Mouse (Mus musculus): ENCODE results near the gene Rsph9. TPM values are rescaled to one million over a fixed set of nuclear protein-coding genes. Genes with fewer than 3 reads are reported as not detected.

Rsph9 gene
- polyA plus RNA-seq, 1 experiment from 2014 or later: 0.72 TPM

DNA sequence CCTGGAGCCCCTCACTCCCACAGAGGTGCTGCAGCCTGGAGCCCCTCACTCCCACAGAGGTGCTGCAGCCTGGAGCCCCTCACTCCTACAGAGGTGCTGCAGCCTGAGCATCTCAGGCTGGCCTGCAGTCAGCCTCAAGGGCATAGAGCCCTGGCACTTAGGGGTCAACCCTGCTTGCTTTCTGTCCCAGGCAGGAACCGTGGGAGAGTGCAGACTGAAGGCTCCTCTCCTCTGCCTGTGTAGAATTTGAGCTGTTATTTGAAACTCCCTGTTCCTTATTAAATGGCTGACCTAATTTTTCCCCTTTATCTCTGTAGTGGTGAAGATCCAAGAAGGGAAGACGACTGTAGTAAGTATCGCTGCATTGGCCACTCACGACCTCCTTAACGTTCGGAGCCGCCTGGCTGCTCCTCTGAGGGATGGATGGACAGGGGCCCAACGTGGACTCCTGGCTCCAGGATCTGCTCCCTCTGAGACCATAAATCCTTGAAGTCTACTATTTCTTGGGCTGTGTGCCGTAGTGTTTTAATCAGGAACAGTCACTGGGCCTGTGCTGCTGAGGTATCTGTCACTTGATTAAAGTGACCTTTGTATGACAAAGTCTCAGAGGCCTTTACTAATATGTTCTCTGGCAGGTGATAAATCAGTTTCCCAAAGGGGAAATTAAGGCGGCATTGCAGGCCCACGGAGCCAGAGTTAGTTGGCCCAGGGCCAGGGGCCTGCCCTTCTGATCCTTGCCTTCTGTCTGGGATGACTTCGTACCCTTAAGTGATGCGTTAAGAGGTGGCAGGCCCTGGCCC, 26.2 kb downstream of the Rsph9 start:
- ATAC-seq: no peak
- peaks cover 79% of the 10 kb centered on the region for H3K36me3 ChIP-seq
- no peak overlapping the region for H3K4me2 ChIP-seq
- WGBS (ENCODE audit: insufficient replicate concordance): 85% methylated on average over 13 of the region's 13 CpGs
- no peak overlapping the region for H3K9ac ChIP-seq
- H3K9me3 ChIP-seq (replicated peaks): no peaks in the 10 kb centered on the region
- H3K27ac ChIP-seq: no peak overlapping the region
- H3K27me3 ChIP-seq (replicated peaks): no peaks in the 10 kb centered on the region
- peaks cover 11% of the 10 kb centered on the region; the same call in 1 of the 2 replicates for H3K4me1 ChIP-seq
- no peak overlapping the region for H3K4me3 ChIP-seq

DNA sequence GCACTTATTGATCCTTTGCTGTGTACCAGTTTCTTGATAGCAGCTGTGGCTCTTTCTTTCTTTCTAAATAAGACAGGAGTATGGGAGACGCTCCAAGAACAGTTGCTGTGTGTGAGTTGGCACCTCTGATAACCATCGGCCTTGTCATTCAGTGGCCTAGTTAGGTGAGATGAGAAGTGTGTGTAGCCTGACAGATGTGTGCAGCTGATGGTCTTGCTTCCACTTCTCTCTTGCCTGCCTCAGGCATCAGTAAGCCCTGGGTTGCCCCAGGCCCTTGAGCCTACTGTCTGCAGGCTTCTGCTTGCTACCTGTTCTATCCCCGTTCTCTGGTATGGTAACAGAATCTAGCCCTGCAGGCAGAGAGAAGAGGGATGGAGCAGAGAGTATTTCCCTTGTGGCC, 27.1 kb downstream of the Rsph9 start:
- Histone ChIP-seq H3K27me3 (replicated peaks) (no peaks in the 10 kb centered on the region), H3K4me3 (no peak overlapping the region), H3K27ac (no peak overlapping the region), H3K4me2 (no peak overlapping the region), H3K36me3 (peaks cover 72% of the 10 kb centered on the region), H3K4me1 (peaks cover 19% of the 10 kb centered on the region), H3K9me3 (replicated peaks) (no peaks in the 10 kb centered on the region), H3K9ac (no peak overlapping the region)
- WGBS (ENCODE audit: insufficient replicate concordance): 71% methylated on average over 3 of the region's 3 CpGs
- no peak for ATAC-seq

DNA sequence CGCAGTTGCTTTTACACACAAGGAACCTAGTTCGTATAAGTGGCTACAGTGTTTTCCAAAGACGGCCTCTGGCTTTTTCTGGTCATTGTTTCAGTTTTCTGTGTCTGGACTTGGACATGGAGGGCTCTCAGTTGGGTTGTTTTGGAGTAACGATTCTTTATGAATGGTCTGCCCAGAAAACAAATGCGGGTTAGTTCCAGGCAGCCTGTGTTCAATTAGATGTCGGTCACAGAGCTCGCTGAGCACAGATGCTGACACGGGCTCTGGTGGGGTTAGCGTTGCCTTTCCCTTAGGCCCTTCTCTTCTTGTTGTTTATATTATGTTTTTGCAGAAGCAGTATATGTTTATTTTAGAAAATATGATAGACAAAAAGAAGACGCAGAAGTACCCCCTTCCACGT, 27.9 kb downstream of the Rsph9 start:
- WGBS (ENCODE audit: insufficient replicate concordance): 85% methylated on average over 11 of the region's 11 CpGs
- peaks cover 27% of the 10 kb centered on the region for H3K4me1 ChIP-seq
- H3K27me3 ChIP-seq (replicated peaks): no peaks in the 10 kb centered on the region
- H3K4me3 ChIP-seq: no peak overlapping the region
- H3K9me3 ChIP-seq (replicated peaks): no peaks in the 10 kb centered on the region
- no peak overlapping the region for H3K27ac ChIP-seq
- no peak overlapping the region for H3K9ac ChIP-seq
- no peak for ATAC-seq
- peaks cover 69% of the 10 kb centered on the region for H3K36me3 ChIP-seq
- no peak overlapping the region for H3K4me2 ChIP-seq

DNA sequence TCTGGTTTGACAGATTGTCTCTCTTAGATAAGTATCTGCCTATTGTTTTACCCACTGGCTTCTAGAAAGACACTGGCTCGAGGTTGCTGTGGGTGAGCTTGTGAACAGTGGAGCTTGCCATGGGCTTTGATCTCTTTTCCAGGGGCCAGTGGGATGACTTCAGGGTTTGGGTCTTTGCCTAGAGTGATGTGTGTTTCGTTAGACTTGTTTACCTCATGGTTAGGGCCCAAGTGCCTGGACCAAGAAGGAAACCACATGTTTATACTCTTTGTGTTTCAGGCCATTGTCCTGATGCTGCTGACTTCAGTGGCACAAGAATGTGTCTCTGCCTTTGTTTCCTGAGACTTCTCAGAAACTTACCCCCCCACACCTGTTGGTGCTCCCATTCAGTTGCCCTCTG, 28.5 kb downstream of the Rsph9 start:
- no peak overlapping the region for H3K27ac ChIP-seq
- no peak overlapping the region for H3K9ac ChIP-seq
- no peaks in the 10 kb centered on the region for H3K9me3 ChIP-seq (replicated peaks)
- WGBS (ENCODE audit: insufficient replicate concordance): 51% methylated on average over 2 of the region's 2 CpGs
- no peak for ATAC-seq
- H3K36me3 ChIP-seq: peaks cover 68% of the 10 kb centered on the region
- H3K27me3 ChIP-seq (replicated peaks): no peaks in the 10 kb centered on the region
- no peak overlapping the region for H3K4me2 ChIP-seq
- no peak overlapping the region for H3K4me3 ChIP-seq
- H3K4me1 ChIP-seq: peaks cover 27% of the 10 kb centered on the region

DNA sequence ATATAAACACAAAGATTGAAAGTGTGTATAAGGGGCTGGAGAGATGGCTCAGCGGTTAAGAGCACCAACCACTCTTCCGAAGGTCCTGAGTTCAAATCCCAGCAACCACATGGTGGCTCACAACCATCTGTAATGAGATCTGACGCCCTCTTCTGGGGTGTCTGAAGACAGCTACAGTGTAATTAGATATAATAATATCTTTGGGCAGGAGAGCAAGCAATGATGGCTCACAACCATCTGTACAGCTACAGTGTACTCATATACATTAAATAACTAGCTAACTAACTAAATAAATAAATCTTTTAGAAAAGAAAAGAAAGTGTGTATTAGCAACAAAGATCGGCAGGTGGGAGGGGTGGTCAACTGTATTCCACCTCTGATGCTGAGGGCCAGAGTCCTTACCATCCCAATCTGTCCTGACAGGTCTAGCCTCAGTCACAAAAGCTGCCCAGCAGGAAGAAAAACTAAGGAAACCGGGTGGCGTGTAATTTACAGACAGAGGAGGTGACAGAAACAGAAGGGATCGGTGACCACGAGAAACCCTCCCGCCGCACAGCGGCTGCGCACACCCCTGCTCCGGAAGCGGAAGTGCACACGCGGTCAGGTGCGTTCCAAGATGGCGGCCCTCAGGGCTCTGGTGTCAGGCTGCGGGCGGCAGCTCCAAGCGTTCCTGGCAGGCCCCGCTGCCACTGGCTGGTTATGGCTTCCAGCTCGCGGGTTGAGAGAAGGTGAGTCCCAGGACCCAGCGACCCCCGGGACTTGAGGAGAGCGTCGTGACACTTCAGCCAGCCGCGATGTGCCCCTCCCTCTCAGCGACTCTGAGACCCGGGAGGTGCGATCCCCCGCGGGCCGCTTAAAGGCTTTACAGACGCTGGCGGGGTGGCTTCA, 33.4 kb downstream of the Rsph9 start, which contains the start of gene Mrps18a:
TSS of gene Mrps18a (plus strand) at position 585 of the 888 bp plus-strand sequence.
- WGBS (ENCODE audit: insufficient replicate concordance): 6% methylated on average over 38 of the region's 38 CpGs
- H3K9ac ChIP-seq: peak within 1 kb of the TSS; percentile 84
- H3K27ac ChIP-seq: peak within 1 kb of the TSS; percentile 70
- peaks cover 21% of the 10 kb centered on the region for H3K36me3 ChIP-seq
- H3K9me3 ChIP-seq (replicated peaks): no peaks in the 10 kb centered on the region
- peak; percentile 89 for ATAC-seq
- peaks cover 12% of the 10 kb centered on the region for H3K27me3 ChIP-seq (replicated peaks)
- peak within 1 kb of the TSS; percentile 81 for H3K4me2 ChIP-seq
- H3K4me3 ChIP-seq: peak within 1 kb of the TSS; percentile 92
- peaks cover 31% of the 10 kb centered on the region for H3K4me1 ChIP-seq

DNA sequence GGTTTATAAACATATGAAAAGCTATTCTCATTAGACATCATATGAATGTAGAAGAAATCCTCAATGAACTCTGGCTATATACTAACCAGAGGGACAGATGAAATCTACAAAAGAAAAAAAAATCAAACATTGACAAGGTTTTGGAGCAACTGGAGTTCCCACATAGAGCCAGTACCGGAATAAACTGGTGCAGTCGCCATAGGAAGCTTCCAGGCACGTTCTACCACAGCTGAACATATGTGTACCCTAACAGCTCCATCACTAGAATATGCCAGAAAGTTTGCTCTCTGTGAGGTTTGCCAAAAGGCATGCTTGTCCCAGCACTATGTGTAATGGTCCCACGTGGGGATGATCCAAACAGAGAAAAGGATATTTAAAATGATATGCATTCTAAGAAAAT, 35.7 kb downstream of the Rsph9 start:
- peaks cover 21% of the 10 kb centered on the region for H3K4me1 ChIP-seq
- no peak overlapping the region for H3K9ac ChIP-seq
- peaks cover 15% of the 10 kb centered on the region for H3K27me3 ChIP-seq (replicated peaks)
- H3K9me3 ChIP-seq (replicated peaks): no peaks in the 10 kb centered on the region
- no peak overlapping the region for H3K4me3 ChIP-seq
- ATAC-seq: no peak
- no peak overlapping the region for H3K27ac ChIP-seq
- WGBS (ENCODE audit: insufficient replicate concordance): 57% methylated on average over 4 of the region's 4 CpGs
- H3K4me2 ChIP-seq: no peak overlapping the region
- 0 out of 2 replicates have a peak, but pooled peaks cover 4% of the 10 kb centered on the region for H3K36me3 ChIP-seq

DNA sequence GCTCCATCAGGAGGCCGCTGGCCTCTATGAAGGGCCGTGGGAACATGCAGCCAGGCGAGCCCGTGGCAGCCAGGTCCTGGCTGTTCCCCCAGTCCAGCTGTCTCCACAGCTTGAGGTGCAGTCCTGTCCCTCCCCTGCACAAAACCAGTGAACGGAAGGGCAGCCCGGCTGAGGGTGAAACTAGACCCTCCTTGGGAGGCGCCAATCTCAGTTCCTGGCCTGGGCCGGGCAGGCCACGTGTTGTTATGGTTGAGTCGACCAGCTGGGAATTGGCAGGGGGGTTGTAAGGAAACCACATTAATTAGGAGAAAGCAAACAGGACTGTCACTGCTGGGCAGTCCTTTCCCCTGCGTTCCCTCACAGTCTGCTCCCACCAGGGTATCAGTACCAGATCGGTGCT, 39.5 kb downstream of the Rsph9 start:
- H3K27ac ChIP-seq: no peak overlapping the region
- no peak overlapping the region for H3K9ac ChIP-seq
- ATAC-seq: no peak

DNA sequence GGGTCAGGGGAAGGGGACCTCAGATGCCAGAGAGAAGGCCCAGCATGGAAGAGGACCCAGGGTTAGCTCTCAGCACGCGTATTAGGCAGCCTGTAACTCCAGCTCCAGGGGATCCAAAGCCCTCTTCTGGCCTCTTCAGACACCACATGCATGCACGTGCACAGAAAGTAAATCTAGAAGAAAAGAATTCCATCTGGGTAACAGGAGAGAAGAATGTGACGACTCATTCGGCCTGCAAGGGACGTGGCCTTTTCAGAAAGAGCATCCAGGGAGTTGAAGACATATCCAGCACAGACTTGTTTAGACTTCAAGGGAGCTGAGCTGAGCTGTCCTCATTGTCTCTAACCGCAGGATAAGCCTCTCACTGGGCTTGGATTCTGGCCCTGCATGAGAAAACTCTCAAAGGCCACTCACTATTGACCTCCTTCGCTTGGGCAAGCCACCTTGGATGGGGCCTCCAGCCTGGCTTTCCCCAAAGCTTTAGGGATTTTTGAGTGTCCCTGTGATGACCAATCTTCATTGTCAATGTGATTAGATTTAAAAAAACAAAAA, 41.3 kb downstream of the Rsph9 start:
- Histone ChIP-seq H3K27ac (no peak overlapping the region), H3K4me3 (no peak overlapping the region), H3K36me3 (no peaks in the 10 kb centered on the region), H3K4me1 (0 out of 2 replicates have a peak, but pooled peaks cover 7% of the 10 kb centered on the region), H3K9ac (no peak overlapping the region), H3K9me3 (replicated peaks) (no peaks in the 10 kb centered on the region), H3K4me2 (no peak overlapping the region), H3K27me3 (replicated peaks) (0 out of 2 replicates have a peak, but pooled peaks cover 9% of the 10 kb centered on the region)
- ATAC-seq: no peak
- whole genome bisulfite sequencing (ENCODE audit: insufficient replicate concordance): 73% methylated on average over 8 of the region's 8 CpGs

More for the DNA sequence above, 39.5 kb downstream of the Rsph9 start:
- H3K27me3 ChIP-seq (replicated peaks): peaks cover 13% of the 10 kb centered on the region
- no peaks in the 10 kb centered on the region for H3K36me3 ChIP-seq
- H3K4me1 ChIP-seq: no peaks in the 10 kb centered on the region
- WGBS (ENCODE audit: insufficient replicate concordance): 38% methylated on average over 12 of the region's 12 CpGs
- H3K4me2 ChIP-seq: no peak overlapping the region
- no peak overlapping the region for H3K4me3 ChIP-seq
- no peaks in the 10 kb centered on the region for H3K9me3 ChIP-seq (replicated peaks)

DNA sequence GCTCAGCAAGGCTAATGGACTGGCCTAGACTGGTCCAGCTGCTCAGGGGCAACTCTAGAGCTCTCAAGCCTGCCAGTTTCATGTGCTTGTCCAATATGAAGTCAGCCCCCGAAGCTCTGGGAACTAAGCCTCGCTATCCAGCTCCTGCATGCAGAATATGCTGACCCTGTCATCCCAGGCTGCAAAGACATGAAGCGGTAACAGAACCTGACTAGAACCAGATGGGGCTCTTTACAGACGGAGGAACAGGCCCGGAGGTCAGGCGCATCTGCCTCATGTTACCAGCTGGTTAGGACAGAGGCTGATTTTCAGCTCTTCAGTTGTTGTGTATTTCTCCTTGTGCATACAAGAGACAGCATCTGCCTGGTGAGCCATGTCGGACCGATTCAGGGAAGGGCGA, 42.1 kb downstream of the Rsph9 start:
- Histone ChIP-seq H3K4me1 (0 out of 2 replicates have a peak, but pooled peaks cover 7% of the 10 kb centered on the region), H3K9me3 (replicated peaks) (no peaks in the 10 kb centered on the region), H3K9ac (no peak overlapping the region), H3K27ac (no peak overlapping the region), H3K4me3 (no peak overlapping the region), H3K36me3 (no peaks in the 10 kb centered on the region), H3K4me2 (no peak overlapping the region), H3K27me3 (replicated peaks) (peaks cover 10% of the 10 kb centered on the region; the same call in 1 of the 2 replicates)
- no peak for ATAC-seq
- 77% methylated on average over 9 of the region's 9 CpGs for WGBS (ENCODE audit: insufficient replicate concordance)

DNA sequence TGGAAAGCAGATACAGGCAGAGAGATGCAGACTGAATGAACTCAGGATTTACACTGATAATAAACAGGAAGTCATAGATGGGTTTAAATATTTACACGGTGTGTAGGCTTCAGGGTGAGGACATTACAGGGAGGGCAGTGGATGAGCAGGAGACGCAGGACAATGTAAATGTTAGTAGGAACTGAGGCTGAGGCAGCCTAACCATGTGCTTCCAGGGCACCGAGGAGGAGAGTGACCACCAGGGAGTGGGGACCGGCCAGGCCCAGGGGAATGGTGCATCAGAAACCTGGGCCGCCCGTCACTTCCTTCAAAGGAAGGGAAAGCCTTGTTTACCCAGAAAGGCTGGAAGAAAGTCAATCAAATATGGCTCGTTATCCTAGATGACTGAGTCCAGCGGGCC, 45.5 kb downstream of the Rsph9 start:
- H3K4me1 ChIP-seq: 0 out of 2 replicates have a peak, but pooled peaks cover 7% of the 10 kb centered on the region
- no peak for ATAC-seq
- WGBS (ENCODE audit: insufficient replicate concordance): 46% methylated on average over 8 of the region's 8 CpGs
- H3K9me3 ChIP-seq (replicated peaks): no peaks in the 10 kb centered on the region
- no peak overlapping the region for H3K9ac ChIP-seq
- H3K4me3 ChIP-seq: no peak overlapping the region
- H3K27me3 ChIP-seq (replicated peaks): peaks cover 23% of the 10 kb centered on the region
- no peak overlapping the region for H3K4me2 ChIP-seq
- H3K36me3 ChIP-seq: no peaks in the 10 kb centered on the region
- H3K27ac ChIP-seq: no peak overlapping the region

DNA sequence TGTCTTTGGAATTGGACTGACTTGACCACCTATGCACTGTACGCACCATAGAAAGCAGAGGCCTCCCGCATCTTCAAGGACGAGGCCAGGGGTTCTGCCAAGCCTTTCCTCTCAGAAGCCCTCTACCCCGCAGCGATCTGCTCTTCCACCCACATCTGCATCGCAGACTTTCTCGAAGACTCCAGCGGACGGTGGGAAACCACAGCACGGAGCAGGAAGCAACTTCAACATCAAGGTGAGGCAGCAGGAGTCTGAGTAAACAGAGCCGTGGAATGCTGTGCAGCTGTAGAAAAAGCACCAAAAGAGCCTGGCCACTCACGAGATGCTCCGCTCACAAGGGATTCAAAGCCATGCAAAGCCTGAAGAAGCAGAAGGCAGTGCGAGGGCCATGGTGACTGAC, 52.1 kb downstream of the Rsph9 start:
- H3K9me3 ChIP-seq (replicated peaks): no peaks in the 10 kb centered on the region
- 75% methylated on average over 14 of the region's 14 CpGs for WGBS (ENCODE audit: insufficient replicate concordance)
- no peak overlapping the region for H3K9ac ChIP-seq
- no peaks in the 10 kb centered on the region for H3K36me3 ChIP-seq
- no peak overlapping the region for H3K4me2 ChIP-seq
- no peak for ATAC-seq
- no peak overlapping the region for H3K27ac ChIP-seq
- H3K4me3 ChIP-seq: no peak overlapping the region
- peaks cover 27% of the 10 kb centered on the region for H3K27me3 ChIP-seq (replicated peaks)
- peaks cover under 1% of the 10 kb centered on the region; the same call in 1 of the 2 replicates for H3K4me1 ChIP-seq
